Mouse (Mus musculus): Measurements from ENCODE around the gene Il16.

DNA sequence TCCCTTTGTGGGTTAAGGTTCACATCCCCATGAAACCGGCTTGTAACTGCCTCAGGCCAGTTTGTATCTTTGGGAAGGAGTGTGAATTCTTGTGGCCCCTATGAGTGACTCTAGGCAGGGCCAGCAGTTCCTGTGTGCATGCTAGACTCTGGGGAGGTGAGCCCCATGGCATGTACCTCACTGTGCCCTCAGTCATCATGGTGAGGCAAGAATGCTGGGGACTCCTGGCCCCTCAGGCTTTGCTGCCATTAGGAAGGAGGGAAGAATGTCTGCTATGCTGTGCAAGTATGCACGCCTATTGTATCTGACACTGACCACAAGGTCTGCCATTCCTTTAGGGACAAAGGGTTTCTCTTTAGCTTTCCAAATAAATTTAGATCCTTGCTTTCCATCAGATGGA is 104.4 kb downstream of the Il16 start:
- TF ChIP-seq CTCF (IDR thresholded peaks at IDR 0.05; ENCODE audit: insufficient read depth, low read length) (no peak), POLR2A (IDR thresholded peaks at IDR 0.05; ENCODE audit: borderline replicate concordance, extremely low read depth, low read depth, low read length) (no peak)

All from lung, adult 2 months (tissue).